Mouse (Mus musculus) midbrain, embryonic 16.5 days (tissue): Measurements from ENCODE around the gene Gosr2. TPM values are rescaled to one million over a fixed set of nuclear protein-coding genes. Genes with fewer than 3 reads are reported as not detected.

ENCODE experiments used
- ATAC-seq: fragments of 200-750 bp; cut with Nextera tagmentation; 2 replicates; pipeline ENCODE4 v1.8.0; 2017; ENCODE audit warnings: moderate TSS enrichment
- H3K27ac ChIP-seq: fragments of 300-500 bp; sonication (generic); 2 replicates; pipeline ENCODE4 v1.5.1; 2014; ENCODE audit warnings: mild to moderate bottlenecking, low read length, mixed read lengths
- H3K27me3 ChIP-seq: fragments of 300-500 bp; sonication (generic); 2 replicates; pipeline ENCODE4 v1.6.1; 2014; ENCODE audit warnings: low read depth, low read length, mixed read lengths; ENCODE audit not compliant: control insufficient read depth, insufficient read depth
- H3K36me3 ChIP-seq: fragments of 300-500 bp; sonication (generic); 2 replicates; pipeline ENCODE4 v1.6.1; 2014; ENCODE audit warnings: mild to moderate bottlenecking, low read length, moderate library complexity, mixed read lengths; ENCODE audit not compliant: control insufficient read depth, insufficient read depth
- H3K4me1 ChIP-seq: fragments of 300-500 bp; sonication (generic); 2 replicates; pipeline ENCODE4 v1.6.1; 2014; ENCODE audit warnings: mild to moderate bottlenecking, low read length, mixed read lengths; ENCODE audit not compliant: control insufficient read depth, insufficient read depth
- H3K4me2 ChIP-seq: fragments of 300-500 bp; sonication (generic); 2 replicates; pipeline ENCODE4 v1.6.1; 2014; ENCODE audit warnings: mild to moderate bottlenecking, low read length, mixed read lengths
- H3K4me3 ChIP-seq: fragments of 300-500 bp; sonication (generic); 2 replicates; pipeline ENCODE4 v1.5.1; 2014; ENCODE audit warnings: low read depth, mild to moderate bottlenecking, low read length, moderate library complexity, mixed read lengths
- H3K9ac ChIP-seq: fragments of 300-500 bp; sonication (generic); 2 replicates; pipeline ENCODE4 v1.6.1; 2014; ENCODE audit warnings: low read depth, low read length, mixed read lengths
- H3K9me3 ChIP-seq: fragments of 300-500 bp; sonication (generic); replicated peaks from 2 replicates; pipeline ENCODE4 v1.6.1; 2014; ENCODE audit warnings: mild to moderate bottlenecking, low read length, mixed read lengths; ENCODE audit not compliant: control insufficient read depth, poor library complexity, severe bottlenecking
- WGBS: fragments of 180-500 bp; shearing (Covaris S2); extraction: QIAGEN DNeasy Blood & Tissue Kit; methylation state at CpG from one replicate; pipeline ENCODE4 v1.1.7; 2014; 5-methylcytosine and 5-hydroxymethylcytosine counted together
- polyA plus RNA-seq: library from polyadenylated mRNA; unstranded; fragments of >200 nt; fragmentation: Nextera tagmentation; extraction: Ambion mirVana; gene quantifications from 2 replicates; pipeline ENCODE4 v1.2.1, GENCODE M21; 2015

Gene Gosr2
- polyA plus RNA-seq, 1 experiment from 2014 or later = 96.2 TPM

DNA sequence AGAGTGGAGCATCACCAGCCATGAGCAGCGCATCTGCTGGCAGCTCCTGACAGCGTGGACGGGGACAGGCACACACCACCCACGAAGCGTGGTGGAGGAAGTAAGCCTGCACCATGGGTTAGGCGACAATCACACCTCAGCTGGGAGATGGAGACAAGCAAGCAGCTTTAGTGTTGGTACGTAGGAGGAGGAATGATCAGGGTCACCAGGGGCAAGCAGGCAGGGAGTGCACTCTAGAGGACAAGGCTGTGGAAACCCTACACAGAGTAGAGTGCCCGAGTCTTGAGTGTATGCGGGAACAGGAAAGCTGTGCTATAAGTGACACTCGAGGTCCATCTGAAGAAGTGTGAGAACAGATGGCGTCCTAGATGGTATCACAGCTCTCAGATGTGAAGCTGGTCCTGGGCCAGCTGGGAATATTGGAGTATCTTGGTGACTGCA lies 26.7 kb upstream of the Gosr2 start:
- ATAC-seq = no peak

DNA sequence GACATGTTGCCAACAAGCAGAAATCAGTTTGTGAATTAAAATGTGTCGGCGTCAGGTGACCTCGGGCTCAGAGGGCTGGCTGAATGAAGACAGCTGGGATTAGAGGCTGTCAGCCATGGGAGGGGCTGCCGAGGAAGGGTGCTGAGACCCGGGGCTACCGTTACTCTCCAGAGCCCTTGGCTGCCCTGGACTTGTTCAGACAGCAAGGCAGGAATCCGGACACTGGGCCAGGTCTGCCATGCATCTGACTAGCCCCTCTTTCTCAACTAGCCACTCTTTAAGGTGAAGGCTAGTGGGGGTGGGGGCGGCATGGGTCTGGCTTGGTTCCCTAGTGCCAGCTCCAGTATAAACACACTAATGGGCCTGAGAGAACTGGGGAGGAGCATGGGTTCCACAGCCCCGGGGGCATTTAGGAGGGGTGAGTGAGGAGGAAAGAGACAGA lies 24.4 kb upstream of the Gosr2 start:
- H3K4me1 ChIP-seq = peaks cover 8% of the 10 kb centered on the region
- H3K4me2 ChIP-seq = peak overlapping the region; percentile 49
- no peaks in the 10 kb centered on the region for H3K9me3 ChIP-seq
- no peaks in the 10 kb centered on the region for H3K36me3 ChIP-seq
- peak overlapping the region; percentile 72 for H3K27ac ChIP-seq
- WGBS = 14% methylated on average over 9 of the region's 9 CpGs
- no peaks in the 10 kb centered on the region for H3K27me3 ChIP-seq
- H3K9ac ChIP-seq = peak overlapping the region; percentile 40; the same call in 1 of the 2 replicates
- ATAC-seq = peak; percentile 68
- H3K4me3 ChIP-seq = peak overlapping the region; percentile 18

More for the DNA sequence above, 26.7 kb upstream of the Gosr2 start:
- peaks cover 8% of the 10 kb centered on the region for H3K4me1 ChIP-seq
- H3K4me3 ChIP-seq = no peak overlapping the region
- no peaks in the 10 kb centered on the region for H3K9me3 ChIP-seq
- H3K27me3 ChIP-seq = no peaks in the 10 kb centered on the region
- no peak overlapping the region for H3K4me2 ChIP-seq
- no peak overlapping the region for H3K27ac ChIP-seq
- 84% methylated on average over 11 of the region's 11 CpGs for WGBS
- no peaks in the 10 kb centered on the region for H3K36me3 ChIP-seq
- H3K9ac ChIP-seq = no peak overlapping the region

DNA sequence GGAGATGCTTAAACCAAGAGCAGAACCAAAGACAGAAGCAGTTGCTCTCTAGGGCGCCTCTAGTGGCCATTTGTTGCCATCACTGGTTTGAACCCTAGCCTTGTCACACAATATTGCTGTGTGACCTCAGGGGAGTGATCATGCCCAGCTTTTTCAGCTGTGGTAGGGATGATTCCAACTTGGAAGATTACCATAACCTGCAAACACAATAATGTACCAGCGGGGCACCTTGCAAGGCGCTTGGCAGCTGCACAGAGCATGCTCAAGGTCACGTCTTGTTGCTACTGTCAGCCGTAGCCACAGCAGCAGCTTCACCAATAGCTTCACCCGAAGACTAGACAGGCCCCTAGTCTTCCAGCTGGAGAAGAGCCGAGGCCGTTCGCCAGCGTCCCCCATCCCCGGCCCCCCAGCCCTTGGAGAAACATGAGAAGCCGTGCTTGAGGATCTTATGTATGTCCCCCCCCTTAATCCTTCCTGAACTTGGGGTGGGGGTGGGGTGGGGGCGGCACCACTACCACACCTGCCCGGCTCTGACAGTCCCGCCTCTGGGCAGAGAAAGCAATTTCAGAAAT lies 23.9 kb upstream of the Gosr2 start:
- Histone ChIP-seq H3K36me3 (no peaks in the 10 kb centered on the region), H3K4me1 (peaks cover 8% of the 10 kb centered on the region), H3K4me3 (peak overlapping the region; percentile 18), H3K9ac (peak overlapping the region; percentile 40; the same call in 1 of the 2 replicates), H3K27ac (peak overlapping the region; percentile 72), H3K4me2 (peak overlapping the region; percentile 49), H3K9me3 (no peaks in the 10 kb centered on the region), H3K27me3 (no peaks in the 10 kb centered on the region)
- 17% methylated on average over 15 of the region's 15 CpGs for WGBS
- peak; percentile 72 for ATAC-seq

DNA sequence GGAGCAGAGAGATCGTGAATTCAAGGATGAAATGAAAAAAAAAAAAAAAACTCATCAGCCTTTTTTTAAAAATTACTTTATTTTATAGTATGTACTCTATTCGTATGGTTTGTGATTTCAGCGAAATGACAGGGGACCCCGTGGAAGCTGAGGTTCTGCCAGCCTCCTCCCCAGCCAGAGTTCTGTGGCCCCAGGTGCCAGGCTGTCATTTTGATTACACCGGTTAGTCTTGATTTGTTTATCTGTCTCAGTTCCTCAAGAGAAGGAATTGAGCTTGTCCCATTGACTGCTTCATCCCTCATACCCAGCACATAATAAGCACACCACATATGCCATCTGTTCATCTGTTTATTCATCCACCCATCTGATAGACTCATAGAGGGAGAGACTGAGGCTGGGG lies 21.7 kb upstream of the Gosr2 start:
- WGBS = 55% methylated on average over 5 of the region's 5 CpGs
- no peak overlapping the region for H3K9ac ChIP-seq
- ATAC-seq = no peak

DNA sequence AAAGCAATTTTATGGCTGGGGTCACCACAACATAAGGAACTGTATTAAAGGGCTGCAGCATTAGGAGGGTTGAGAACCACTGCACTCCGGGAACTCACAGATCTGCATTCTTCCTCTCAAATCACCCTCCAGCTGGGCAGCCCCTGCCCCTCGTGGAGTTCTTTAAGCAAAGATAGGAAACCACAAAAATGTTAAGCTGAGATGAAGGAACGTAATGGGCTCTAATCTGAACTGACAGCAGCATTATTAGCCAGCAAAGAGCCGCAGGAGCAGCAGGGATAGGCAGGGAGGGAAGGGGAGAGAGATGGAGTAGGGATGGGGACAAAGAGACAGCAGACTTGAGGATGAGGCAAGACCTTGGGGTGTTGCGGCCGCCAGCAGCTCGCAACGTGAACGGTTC lies 19.3 kb upstream of the Gosr2 start:
- no peaks in the 10 kb centered on the region for H3K27me3 ChIP-seq
- ATAC-seq = no peak
- peak overlapping the region; percentile 42; the same call in 1 of the 2 replicates for H3K27ac ChIP-seq
- no peak overlapping the region for H3K4me3 ChIP-seq
- H3K36me3 ChIP-seq = no peaks in the 10 kb centered on the region
- peaks cover 5% of the 10 kb centered on the region for H3K4me1 ChIP-seq
- no peak overlapping the region for H3K4me2 ChIP-seq
- 30% methylated on average over 9 of the region's 9 CpGs for WGBS
- H3K9ac ChIP-seq = no peak overlapping the region
- H3K9me3 ChIP-seq = no peaks in the 10 kb centered on the region

More for the DNA sequence above, 21.7 kb upstream of the Gosr2 start:
- peaks cover 8% of the 10 kb centered on the region for H3K4me1 ChIP-seq
- H3K27me3 ChIP-seq = no peaks in the 10 kb centered on the region
- no peak overlapping the region for H3K27ac ChIP-seq
- no peaks in the 10 kb centered on the region for H3K36me3 ChIP-seq
- no peaks in the 10 kb centered on the region for H3K9me3 ChIP-seq
- no peak overlapping the region for H3K4me3 ChIP-seq
- no peak overlapping the region for H3K4me2 ChIP-seq

DNA sequence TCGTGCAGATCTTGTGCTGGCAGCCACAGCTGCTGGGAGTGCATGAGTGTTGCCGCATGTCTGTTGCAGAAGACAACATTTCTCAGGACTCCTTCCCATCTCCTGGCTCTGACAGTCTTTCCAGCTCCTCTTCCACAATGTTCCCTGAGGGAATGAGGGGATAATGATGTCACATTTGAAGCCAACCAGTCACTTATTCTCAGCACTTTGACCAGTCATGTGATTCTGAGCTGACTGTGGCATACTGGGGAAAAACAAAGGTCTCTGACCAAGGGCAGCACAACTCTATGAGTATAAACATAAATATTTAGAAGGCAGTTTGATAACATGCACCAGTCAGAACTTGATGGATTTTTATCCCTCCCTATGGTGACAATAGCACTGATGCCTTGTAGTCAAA lies 16.4 kb upstream of the Gosr2 start:
- no peak overlapping the region for H3K4me2 ChIP-seq
- no peak for ATAC-seq
- no peaks in the 10 kb centered on the region for H3K27me3 ChIP-seq
- H3K9ac ChIP-seq = no peak overlapping the region
- H3K4me1 ChIP-seq = no peaks in the 10 kb centered on the region
- no peak overlapping the region for H3K27ac ChIP-seq
- H3K4me3 ChIP-seq = no peak overlapping the region
- 87% methylated on average over 2 of the region's 2 CpGs for WGBS
- H3K36me3 ChIP-seq = no peaks in the 10 kb centered on the region
- H3K9me3 ChIP-seq = no peaks in the 10 kb centered on the region

DNA sequence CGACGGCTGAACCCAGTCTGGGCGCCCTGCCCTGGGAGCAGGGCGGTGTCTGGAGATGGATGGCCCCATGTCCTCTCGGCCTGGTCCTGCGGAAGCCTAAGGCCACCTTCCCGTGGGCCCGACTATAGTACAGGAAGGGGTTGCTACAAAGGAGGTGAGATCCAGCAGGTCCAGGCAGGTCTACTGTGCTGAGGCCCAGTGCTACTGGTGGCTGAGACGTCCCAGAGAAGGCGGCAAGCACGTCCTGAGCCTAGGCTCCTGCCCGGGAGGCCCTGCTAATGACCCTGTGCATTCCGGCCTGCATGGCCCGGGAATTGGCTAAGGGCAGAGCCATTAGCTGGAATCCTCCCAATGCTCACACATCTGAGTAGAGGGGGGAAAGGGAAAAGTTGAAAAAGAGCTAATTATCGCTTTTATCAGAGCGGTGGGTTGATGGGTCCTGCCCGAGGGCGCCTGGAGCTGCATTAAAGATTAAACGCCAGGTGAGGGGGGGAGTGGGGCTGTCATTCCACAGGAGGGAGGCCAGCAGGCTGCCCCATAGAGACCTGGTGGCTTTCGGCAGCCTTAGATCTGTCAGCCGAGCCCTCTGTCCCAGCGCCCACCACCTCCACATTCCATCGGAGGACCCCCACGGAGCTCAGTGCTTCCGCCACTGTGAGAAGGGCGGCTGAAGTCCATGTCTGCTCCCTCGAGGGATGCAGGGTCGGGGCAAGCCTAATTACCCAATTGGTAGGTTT lies 14.3 kb upstream of the Gosr2 start:
- Histone ChIP-seq H3K9me3 (no peaks in the 10 kb centered on the region), H3K4me3 (no peak overlapping the region), H3K4me1 (no peaks in the 10 kb centered on the region), H3K27me3 (no peaks in the 10 kb centered on the region), H3K4me2 (no peak overlapping the region), H3K36me3 (no peaks in the 10 kb centered on the region), H3K27ac (no peak overlapping the region), H3K9ac (no peak overlapping the region)
- 68% methylated on average over 28 of the region's 28 CpGs for WGBS
- ATAC-seq = no peak

DNA sequence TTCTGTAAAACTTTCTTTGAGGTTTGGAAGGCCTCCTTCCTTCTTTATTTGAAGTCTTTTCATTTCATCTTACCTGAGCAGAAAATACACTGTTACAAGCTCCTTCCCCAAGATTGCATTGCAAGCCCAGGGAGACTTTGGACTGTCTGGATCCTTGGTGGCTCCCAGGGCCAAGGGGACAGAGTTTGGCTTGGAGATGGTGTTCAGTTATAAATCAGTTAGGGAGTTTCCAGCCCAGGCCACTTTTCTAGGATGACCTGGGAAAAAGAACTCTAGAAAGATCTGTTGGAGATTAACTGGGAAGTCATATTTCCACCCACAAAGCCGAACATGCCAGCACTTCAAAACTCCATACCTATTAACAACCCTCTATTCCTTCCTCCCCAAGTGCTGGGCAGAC lies 12.3 kb upstream of the Gosr2 start:
- H3K36me3 ChIP-seq = no peaks in the 10 kb centered on the region
- H3K9ac ChIP-seq = no peak overlapping the region
- H3K9me3 ChIP-seq = no peaks in the 10 kb centered on the region
- ATAC-seq = no peak
- WGBS = 93% methylated on average over 1 of the region's 1 CpGs
- H3K4me3 ChIP-seq = no peak overlapping the region
- no peaks in the 10 kb centered on the region for H3K27me3 ChIP-seq
- H3K4me2 ChIP-seq = no peak overlapping the region
- no peaks in the 10 kb centered on the region for H3K4me1 ChIP-seq
- H3K27ac ChIP-seq = no peak overlapping the region

DNA sequence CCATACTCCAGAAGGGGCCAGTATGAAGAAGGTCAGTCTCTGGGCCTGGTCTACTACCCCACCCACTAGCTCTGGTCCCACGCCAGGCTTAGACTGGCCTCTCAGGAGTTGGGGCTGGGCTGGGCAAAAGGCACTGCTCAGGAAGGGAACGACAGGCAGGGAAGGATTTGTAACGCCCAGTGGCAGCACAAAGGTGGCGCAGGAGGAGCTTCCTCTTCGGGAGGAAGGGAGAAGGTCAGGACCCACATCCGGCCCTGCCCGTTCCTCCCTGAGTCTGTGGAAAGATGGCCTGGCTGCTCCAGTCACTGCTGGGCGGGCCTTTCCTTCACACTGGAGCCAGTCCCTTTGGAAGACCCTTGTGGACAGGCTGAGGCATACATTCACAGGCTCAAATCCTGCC lies 9.3 kb upstream of the Gosr2 start:
- H3K4me1 ChIP-seq = no peaks in the 10 kb centered on the region
- H3K4me2 ChIP-seq = no peak overlapping the region
- H3K27me3 ChIP-seq = no peaks in the 10 kb centered on the region
- no peak overlapping the region for H3K4me3 ChIP-seq
- H3K36me3 ChIP-seq = no peaks in the 10 kb centered on the region
- no peak for ATAC-seq
- 75% methylated on average over 8 of the region's 8 CpGs for WGBS
- H3K9me3 ChIP-seq = no peaks in the 10 kb centered on the region
- no peak overlapping the region for H3K27ac ChIP-seq
- H3K9ac ChIP-seq = no peak overlapping the region
